Mouse (Mus musculus) cerebellum, postnatal 36 days (tissue): ENCODE measurements at regions not wholly inside any gene's neighbourhood (a gene's known extent, or its start where the extent isn't known, plus 50 kb on each side); places are given as distances from the start of the nearest gene placed in this dataset.

Experiments
- DNase-seq, 2 experiments: peaks; one replicate each; pipeline ENCODE4 v3.0.0; 2021 to 2022; ENCODE audit warnings: mixed read lengths in 2 of 2

GRCm38 (mm10) chr8:24284966-24285365 is 440.7 kb downstream of the Adam3 start:
- no peak for DNase-seq

- DNase-seq: no peak
Observed at GRCm38 (mm10) chr8:24283901-24284405, 441.7 kb downstream of the Adam3 start.

- no peak for DNase-seq
Observed at GRCm38 (mm10) chr8:24280296-24280695, 445.4 kb downstream of the Adam3 start.

- DNase-seq: no peak
Observed at GRCm38 (mm10) chr8:24278391-24278790, 447.3 kb downstream of the Adam3 start.

DNA sequence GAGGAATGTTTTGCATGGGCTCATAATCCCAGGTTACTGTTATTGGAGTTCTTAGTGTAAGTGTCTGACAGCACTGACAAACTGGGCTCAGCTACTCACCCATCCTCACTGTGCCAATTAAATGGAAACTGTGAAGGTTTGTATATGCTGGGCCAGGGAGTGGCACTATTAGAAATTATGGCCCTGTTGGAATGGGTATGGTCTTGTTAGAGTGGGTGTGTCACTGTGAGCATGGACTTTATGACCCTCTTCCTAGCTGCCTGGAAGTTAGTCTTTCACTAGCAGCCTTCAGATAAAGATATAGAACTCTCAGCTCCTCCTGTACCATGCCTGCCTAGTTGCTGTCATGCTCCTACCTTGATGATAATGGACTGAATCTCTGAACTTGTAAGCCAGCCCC is 464.3 kb downstream of the Adam3 start:
- DNase-seq: no peak

- DNase-seq: no peak
Observed at GRCm38 (mm10) chr8:24258622-24259021, 467.0 kb downstream of the Adam3 start.

- no peak for DNase-seq
Observed at GRCm38 (mm10) chr8:24242211-24242610, 483.4 kb downstream of the Adam3 start.

DNA sequence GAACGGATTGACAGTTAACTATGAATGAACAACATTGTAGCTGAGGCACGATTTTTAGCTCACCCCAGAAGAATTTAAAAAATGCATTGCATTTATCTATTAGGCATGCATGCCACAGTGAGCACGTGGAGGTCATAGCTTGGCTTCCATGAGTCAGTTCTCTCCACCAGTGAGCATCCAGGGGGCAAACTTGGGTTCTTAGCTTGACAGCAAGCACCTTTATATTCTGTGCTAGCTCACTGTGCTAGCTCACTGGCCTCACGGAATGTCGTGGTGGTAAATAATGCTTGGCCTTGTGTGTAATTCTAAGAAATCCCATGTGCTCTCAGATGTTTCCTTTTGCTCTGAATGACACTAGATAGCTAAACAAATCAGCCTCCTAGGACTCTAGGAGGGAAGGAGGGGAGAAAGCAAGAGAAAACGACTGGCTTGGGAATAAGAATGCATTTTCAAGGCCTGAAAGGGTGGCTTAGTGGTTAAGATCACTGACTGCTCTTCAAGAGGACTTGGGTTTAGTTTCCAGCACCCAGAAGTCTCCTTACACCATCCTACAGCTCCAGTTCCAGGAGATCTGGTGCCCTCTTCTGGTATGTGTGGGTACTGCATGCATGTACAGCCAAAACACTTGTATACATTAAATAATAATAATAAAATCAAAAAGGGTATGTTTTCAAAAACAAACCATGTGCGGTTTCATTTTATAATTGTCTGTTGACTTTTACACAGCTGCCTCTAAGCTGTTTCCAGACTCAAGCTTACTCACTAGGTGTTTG is 485.3 kb downstream of the Adam3 start:
- DNase-seq: no peak

GRCm38 (mm10) chr8:24234981-24235380 is 490.7 kb downstream of the Adam3 start:
- no peak for DNase-seq

GRCm38 (mm10) chr8:24228148-24228547 is 497.5 kb downstream of the Adam3 start:
- DNase-seq: peak; percentile 10 to 20

DNA sequence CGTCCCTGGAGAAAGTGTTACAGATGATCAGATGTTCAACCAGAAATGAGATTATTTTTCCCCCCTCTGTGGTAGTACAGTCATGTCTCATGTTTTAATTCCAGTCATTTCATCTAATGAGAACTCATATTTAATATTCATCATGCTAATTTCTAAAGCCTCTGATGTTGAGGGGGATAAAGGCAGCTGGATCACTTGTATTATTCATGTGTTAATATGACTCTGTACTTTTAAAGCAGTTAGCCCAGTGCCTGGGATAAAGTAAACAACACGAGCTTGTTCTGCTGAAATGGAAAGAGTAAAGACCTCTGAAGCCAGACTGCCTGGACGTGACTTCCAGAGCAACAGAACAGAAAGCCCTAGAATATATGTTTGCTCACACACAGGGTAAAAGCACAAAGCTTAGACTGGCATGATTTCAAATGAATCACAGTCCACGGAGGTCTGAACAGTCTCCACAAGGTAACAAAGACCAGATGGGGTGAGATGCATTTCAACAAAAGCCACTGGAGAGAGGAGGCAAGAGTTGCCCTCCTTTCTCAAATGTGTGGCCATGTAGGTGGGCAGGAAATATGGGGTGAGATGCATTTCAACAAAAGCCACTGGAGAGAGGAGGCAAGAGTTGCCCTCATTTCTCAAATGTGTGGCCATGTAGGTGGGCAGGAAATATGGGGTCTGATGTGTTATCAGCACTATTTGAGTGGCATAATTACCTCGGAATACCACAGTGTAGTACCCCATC is 498.1 kb downstream of the Adam3 start:
- DNase-seq: no peak

GRCm38 (mm10) chr8:24220222-24220621 is 505.4 kb downstream of the Adam3 start:
- DNase-seq: no peak

DNA sequence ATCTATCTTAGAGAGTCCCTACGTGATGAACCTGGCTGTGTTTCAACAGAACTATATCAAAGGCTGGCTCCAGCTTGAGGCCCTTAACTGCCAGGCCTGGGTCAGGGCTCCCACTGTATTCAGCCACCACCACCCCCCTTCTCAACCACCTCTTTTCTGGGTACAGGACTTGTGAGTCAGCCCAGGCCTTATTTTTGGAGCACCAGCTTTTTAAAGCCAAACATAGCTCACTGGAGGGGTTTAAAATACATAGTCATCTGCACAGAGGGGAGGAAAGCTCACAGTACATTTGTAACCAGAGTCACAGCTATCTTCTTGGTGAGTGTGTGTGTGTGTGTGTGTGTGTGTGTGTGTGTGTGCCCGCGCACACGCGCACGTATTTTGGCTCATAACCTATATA is 509.0 kb downstream of the Adam3 start:
- no peak for DNase-seq

DNA sequence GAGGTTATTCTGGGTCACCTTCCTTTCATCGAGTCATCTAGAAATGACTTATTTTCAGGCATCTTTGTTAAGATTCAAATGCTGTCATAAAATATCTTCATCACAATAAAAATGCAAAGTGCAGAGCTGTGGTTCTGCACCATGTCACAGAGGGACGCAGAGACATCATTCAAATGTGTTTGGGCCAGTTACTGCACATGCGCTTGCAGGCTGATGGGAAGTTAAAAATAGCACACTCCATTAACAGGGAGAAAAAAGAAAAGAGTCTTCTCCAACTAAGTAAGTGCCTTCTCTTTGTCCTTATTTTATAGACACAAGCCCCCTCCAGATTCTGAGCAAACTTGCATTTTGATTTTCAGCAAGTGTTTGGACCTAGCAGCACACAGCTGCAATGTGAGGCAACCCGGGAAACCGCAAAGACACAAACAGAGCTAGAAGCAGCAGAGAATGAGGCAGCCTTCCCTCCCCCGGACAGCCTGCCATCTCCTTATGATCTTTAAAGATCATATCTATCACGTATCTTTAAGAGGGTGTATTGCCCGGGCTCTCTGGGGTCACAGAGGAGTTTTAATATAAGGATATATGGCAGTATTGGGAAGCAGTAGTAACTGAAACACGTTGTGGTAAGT is 510.0 kb downstream of the Adam3 start:
- DNase-seq: no peak

DNA sequence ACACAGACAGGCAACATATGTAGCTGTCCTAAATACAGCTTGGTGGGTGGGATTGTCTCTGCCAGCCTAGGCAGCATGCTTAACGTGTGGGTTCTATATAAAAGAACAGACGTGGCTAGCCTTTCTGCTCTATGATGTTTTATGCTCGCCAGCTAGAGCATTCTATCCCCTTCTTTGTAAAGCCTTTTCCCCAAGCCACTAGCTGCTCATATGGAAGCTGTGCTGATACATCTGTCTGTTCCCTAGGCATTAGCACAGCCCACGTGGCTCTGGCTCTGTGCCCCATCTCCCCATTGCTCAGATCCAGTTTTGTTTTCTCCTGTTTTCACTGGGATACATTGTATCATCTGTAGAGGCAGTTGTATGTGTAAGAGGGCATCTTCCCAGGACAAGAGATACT is 511.3 kb downstream of the Adam3 start:
- no peak for DNase-seq

GRCm38 (mm10) chr8:24212216-24213200 is 513.1 kb downstream of the Adam3 start:
- DNase-seq: no peak

- no peak for DNase-seq
Observed at GRCm38 (mm10) chr8:24211091-24211490, 514.6 kb downstream of the Adam3 start.
